Mouse (Mus musculus): ENCODE measurements around the gene Nfil3.

Gene Nfil3

GRCm38 (mm10) chr13:52980951-52981421 lies at the start of gene Nfil3:
Gene Nfil3 (minus strand): TSS chr13:52981073.
- no peak for DNase-seq (ENCODE audit: low read depth, low spot score)

GRCm38 (mm10) chr13:53024285-53024684 lies 43.4 kb upstream of the Nfil3 start:
- no peak for DNase-seq (ENCODE audit: low read depth, low spot score)

- no peak for DNase-seq (ENCODE audit: low read depth, low spot score)
Measured at GRCm38 (mm10) chr13:53020282-53020681, 39.4 kb upstream of the Nfil3 start.

GRCm38 (mm10) chr13:53019532-53019931 lies 38.7 kb upstream of the Nfil3 start:
- DNase-seq (ENCODE audit: low read depth, low spot score) = no peak

- no peak for DNase-seq (ENCODE audit: low read depth, low spot score)
Measured at GRCm38 (mm10) chr13:53018976-53019375, 38.1 kb upstream of the Nfil3 start.

GRCm38 (mm10) chr13:53017983-53018382 lies 37.1 kb upstream of the Nfil3 start:
- no peak for DNase-seq (ENCODE audit: low read depth, low spot score)

- no peak for DNase-seq (ENCODE audit: low read depth, low spot score)
Measured at GRCm38 (mm10) chr13:53017117-53017516, 36.2 kb upstream of the Nfil3 start.

GRCm38 (mm10) chr13:53011426-53011825 lies 30.6 kb upstream of the Nfil3 start:
- no peak for DNase-seq (ENCODE audit: low read depth, low spot score)

GRCm38 (mm10) chr13:53008489-53009184 lies 27.8 kb upstream of the Nfil3 start:
- DNase-seq (ENCODE audit: low read depth, low spot score) = no peak

- DNase-seq (ENCODE audit: low read depth, low spot score) = no peak
Measured at GRCm38 (mm10) chr13:53007781-53008180, 26.9 kb upstream of the Nfil3 start.

GRCm38 (mm10) chr13:53003286-53003685 lies 22.4 kb upstream of the Nfil3 start:
- DNase-seq (ENCODE audit: low read depth, low spot score) = no peak

GRCm38 (mm10) chr13:53001511-53001935 lies 20.6 kb upstream of the Nfil3 start:
- no peak for DNase-seq (ENCODE audit: low read depth, low spot score)

GRCm38 (mm10) chr13:53000481-53000880 lies 19.6 kb upstream of the Nfil3 start:
- no peak for DNase-seq (ENCODE audit: low read depth, low spot score)

- DNase-seq (ENCODE audit: low read depth, low spot score) = no peak
Measured at GRCm38 (mm10) chr13:52998541-52998940, 17.7 kb upstream of the Nfil3 start.

GRCm38 (mm10) chr13:52997806-52998205 lies 16.9 kb upstream of the Nfil3 start:
- DNase-seq (ENCODE audit: low read depth, low spot score) = no peak

- no peak for DNase-seq (ENCODE audit: low read depth, low spot score)
Measured at GRCm38 (mm10) chr13:52996201-52996600, 15.3 kb upstream of the Nfil3 start.

GRCm38 (mm10) chr13:52994197-52994881 lies 13.5 kb upstream of the Nfil3 start:
- DNase-seq (ENCODE audit: low read depth, low spot score) = no peak

GRCm38 (mm10) chr13:52990139-52990538 lies 9.3 kb upstream of the Nfil3 start:
- DNase-seq (ENCODE audit: low read depth, low spot score) = no peak

GRCm38 (mm10) chr13:52989005-52989404 lies 8.1 kb upstream of the Nfil3 start:
- DNase-seq (ENCODE audit: low read depth, low spot score) = no peak

GRCm38 (mm10) chr13:52987880-52988279 lies 7.0 kb upstream of the Nfil3 start:
- DNase-seq (ENCODE audit: low read depth, low spot score) = no peak

GRCm38 (mm10) chr13:52986215-52986780 lies 5.4 kb upstream of the Nfil3 start:
- DNase-seq (ENCODE audit: low read depth, low spot score) = no peak

GRCm38 (mm10) chr13:52985508-52986214 lies 4.8 kb upstream of the Nfil3 start:
- no peak for DNase-seq (ENCODE audit: low read depth, low spot score)

All from WW6 (cell line).